Mouse (Mus musculus): ENCODE measurements around the gene Als2cr12. TPM values are rescaled to one million over a fixed set of nuclear protein-coding genes. Genes with fewer than 3 reads are reported as not detected.
"Not testable (repeated sequence)": the region's sequence is repeated elsewhere in the genome, so short reads cannot be mapped to it uniquely, and the experiment has no call there.

Gene Als2cr12
- polyA plus RNA-seq (2015; fragmentation: Nextera tagmentation; extraction: Ambion mirVana) = not detected in 2 replicates

- H3K9me3 ChIP-seq (replicated peaks; ENCODE audit: control insufficient read depth, low read length); H3K4me3 ChIP-seq (ENCODE audit: low read depth, low read length); ATAC-seq (ENCODE audit: low read depth); H3K27ac ChIP-seq (ENCODE audit: low read length); H3K4me2 ChIP-seq (ENCODE audit: low read depth, low read length); H3K4me1 ChIP-seq (ENCODE audit: control insufficient read depth, low read depth, low read length); H3K27me3 ChIP-seq (ENCODE audit: control insufficient read depth, insufficient read depth, low read depth, low read length); H3K36me3 ChIP-seq (ENCODE audit: control insufficient read depth, insufficient read depth); H3K9ac ChIP-seq (ENCODE audit: low read depth, low read length): not testable (repeated sequence)
- WGBS (ENCODE audit: insufficient replicate concordance) = 82% methylated on average over 4 of the region's 4 CpGs
Measured at GRCm38 (mm10) chr1:58695810-58696209, at the start of gene Als2cr12. TSS of gene Als2cr12 (minus strand) at chr1:58695989.

- Histone ChIP-seq H3K4me3 (ENCODE audit: low read depth, low read length) (no peak overlapping the region), H3K4me1 (ENCODE audit: control insufficient read depth, low read depth, low read length) (peaks cover 4% of the 10 kb centered on the region; the same call in 1 of the 2 replicates), H3K4me2 (ENCODE audit: low read depth, low read length) (no peak overlapping the region), H3K9ac (ENCODE audit: low read depth, low read length) (no peak overlapping the region), H3K27ac (ENCODE audit: low read length) (no peak overlapping the region), H3K9me3 (replicated peaks; ENCODE audit: control insufficient read depth, low read length) (no peaks in the 10 kb centered on the region), H3K27me3 (ENCODE audit: control insufficient read depth, insufficient read depth, low read depth, low read length) (no peaks in the 10 kb centered on the region), H3K36me3 (ENCODE audit: control insufficient read depth, insufficient read depth) (peaks cover 35% of the 10 kb centered on the region)
- WGBS (ENCODE audit: insufficient replicate concordance) = 84% methylated on average over 7 of the region's 7 CpGs
- ATAC-seq (ENCODE audit: low read depth) = no peak
Measured at GRCm38 (mm10) chr1:58744645-58745044, 48.9 kb upstream of the Als2cr12 start.

GRCm38 (mm10) chr1:58743252-58743651, 47.5 kb upstream of the Als2cr12 start:
- peak overlapping the region; percentile 8; the same call in 1 of the 2 replicates for H3K27ac ChIP-seq (ENCODE audit: low read length)
- no peak overlapping the region for H3K4me2 ChIP-seq (ENCODE audit: low read depth, low read length)
- peaks cover 29% of the 10 kb centered on the region for H3K36me3 ChIP-seq (ENCODE audit: control insufficient read depth, insufficient read depth)

GRCm38 (mm10) chr1:58742571-58743021, 46.8 kb upstream of the Als2cr12 start:
- H3K4me3 ChIP-seq (ENCODE audit: low read depth, low read length) = no peak overlapping the region
- 21% methylated on average over 5 of the region's 5 CpGs for WGBS (ENCODE audit: insufficient replicate concordance)
- peaks cover 24% of the 10 kb centered on the region for H3K36me3 ChIP-seq (ENCODE audit: control insufficient read depth, insufficient read depth)
- no peaks in the 10 kb centered on the region for H3K9me3 ChIP-seq (replicated peaks; ENCODE audit: control insufficient read depth, low read length)
- no peak for ATAC-seq (ENCODE audit: low read depth)
- peak overlapping the region; percentile 39; the same call in 1 of the 2 replicates for H3K27ac ChIP-seq (ENCODE audit: low read length)
- H3K4me1 ChIP-seq (ENCODE audit: control insufficient read depth, low read depth, low read length) = peaks cover 4% of the 10 kb centered on the region; the same call in 1 of the 2 replicates
- H3K4me2 ChIP-seq (ENCODE audit: low read depth, low read length) = no peak overlapping the region
- H3K9ac ChIP-seq (ENCODE audit: low read depth, low read length) = no peak overlapping the region
- no peaks in the 10 kb centered on the region for H3K27me3 ChIP-seq (ENCODE audit: control insufficient read depth, insufficient read depth, low read depth, low read length)

More at GRCm38 (mm10) chr1:58743252-58743651, 47.5 kb upstream of the Als2cr12 start:
- peak; percentile 54 for ATAC-seq (ENCODE audit: low read depth)
- H3K9ac ChIP-seq (ENCODE audit: low read depth, low read length) = no peak overlapping the region
- WGBS (ENCODE audit: insufficient replicate concordance) = 16% methylated on average over 6 of the region's 6 CpGs
- no peaks in the 10 kb centered on the region for H3K9me3 ChIP-seq (replicated peaks; ENCODE audit: control insufficient read depth, low read length)
- H3K4me3 ChIP-seq (ENCODE audit: low read depth, low read length) = no peak overlapping the region
- peaks cover 4% of the 10 kb centered on the region; the same call in 1 of the 2 replicates for H3K4me1 ChIP-seq (ENCODE audit: control insufficient read depth, low read depth, low read length)
- no peaks in the 10 kb centered on the region for H3K27me3 ChIP-seq (ENCODE audit: control insufficient read depth, insufficient read depth, low read depth, low read length)

- no peak overlapping the region for H3K9ac ChIP-seq (ENCODE audit: low read depth, low read length)
- no peak for ATAC-seq (ENCODE audit: low read depth)
- H3K27ac ChIP-seq (ENCODE audit: low read length) = no peak overlapping the region
- H3K27me3 ChIP-seq (ENCODE audit: control insufficient read depth, insufficient read depth, low read depth, low read length) = no peaks in the 10 kb centered on the region
- H3K4me2 ChIP-seq (ENCODE audit: low read depth, low read length) = no peak overlapping the region
- H3K4me3 ChIP-seq (ENCODE audit: low read depth, low read length) = no peak overlapping the region
- peaks cover 4% of the 10 kb centered on the region; the same call in 1 of the 2 replicates for H3K4me1 ChIP-seq (ENCODE audit: control insufficient read depth, low read depth, low read length)
- no peaks in the 10 kb centered on the region for H3K9me3 ChIP-seq (replicated peaks; ENCODE audit: control insufficient read depth, low read length)
- 76% methylated on average over 7 of the region's 7 CpGs for WGBS (ENCODE audit: insufficient replicate concordance)
- peaks cover 21% of the 10 kb centered on the region for H3K36me3 ChIP-seq (ENCODE audit: control insufficient read depth, insufficient read depth)
Measured at GRCm38 (mm10) chr1:58739529-58739928, 43.7 kb upstream of the Als2cr12 start.

GRCm38 (mm10) chr1:58736968-58737367, 41.2 kb upstream of the Als2cr12 start:
- no peaks in the 10 kb centered on the region for H3K9me3 ChIP-seq (replicated peaks; ENCODE audit: control insufficient read depth, low read length)
- 90% methylated on average over 22 of the region's 22 CpGs for WGBS (ENCODE audit: insufficient replicate concordance)
- H3K36me3 ChIP-seq (ENCODE audit: control insufficient read depth, insufficient read depth) = peaks cover 21% of the 10 kb centered on the region
- H3K4me3 ChIP-seq (ENCODE audit: low read depth, low read length) = no peak overlapping the region
- H3K4me1 ChIP-seq (ENCODE audit: control insufficient read depth, low read depth, low read length) = no peaks in the 10 kb centered on the region
- ATAC-seq (ENCODE audit: low read depth) = no peak
- no peak overlapping the region for H3K9ac ChIP-seq (ENCODE audit: low read depth, low read length)
- H3K27ac ChIP-seq (ENCODE audit: low read length) = no peak overlapping the region
- H3K4me2 ChIP-seq (ENCODE audit: low read depth, low read length) = no peak overlapping the region
- H3K27me3 ChIP-seq (ENCODE audit: control insufficient read depth, insufficient read depth, low read depth, low read length) = no peaks in the 10 kb centered on the region

- Histone ChIP-seq H3K4me2 (ENCODE audit: low read depth, low read length) (no peak overlapping the region), H3K27me3 (ENCODE audit: control insufficient read depth, insufficient read depth, low read depth, low read length) (no peaks in the 10 kb centered on the region), H3K4me3 (ENCODE audit: low read depth, low read length) (no peak overlapping the region), H3K27ac (ENCODE audit: low read length) (no peak overlapping the region), H3K9ac (ENCODE audit: low read depth, low read length) (no peak overlapping the region), H3K9me3 (replicated peaks; ENCODE audit: control insufficient read depth, low read length) (no peaks in the 10 kb centered on the region), H3K36me3 (ENCODE audit: control insufficient read depth, insufficient read depth) (peaks cover 18% of the 10 kb centered on the region), H3K4me1 (ENCODE audit: control insufficient read depth, low read depth, low read length) (no peaks in the 10 kb centered on the region)
- ATAC-seq (ENCODE audit: low read depth) = no peak
- 81% methylated on average over 7 of the region's 7 CpGs for WGBS (ENCODE audit: insufficient replicate concordance)
Measured at GRCm38 (mm10) chr1:58735962-58736361, 40.2 kb upstream of the Als2cr12 start.

- Histone ChIP-seq H3K36me3 (ENCODE audit: control insufficient read depth, insufficient read depth) (peaks cover 15% of the 10 kb centered on the region), H3K4me1 (ENCODE audit: control insufficient read depth, low read depth, low read length) (no peaks in the 10 kb centered on the region), H3K4me2 (ENCODE audit: low read depth, low read length) (no peak overlapping the region), H3K27ac (ENCODE audit: low read length) (no peak overlapping the region), H3K9ac (ENCODE audit: low read depth, low read length) (no peak overlapping the region), H3K9me3 (replicated peaks; ENCODE audit: control insufficient read depth, low read length) (no peaks in the 10 kb centered on the region), H3K27me3 (ENCODE audit: control insufficient read depth, insufficient read depth, low read depth, low read length) (no peaks in the 10 kb centered on the region), H3K4me3 (ENCODE audit: low read depth, low read length) (no peak overlapping the region)
- no peak for ATAC-seq (ENCODE audit: low read depth)
- 78% methylated on average over 11 of the region's 11 CpGs for WGBS (ENCODE audit: insufficient replicate concordance)
Measured at GRCm38 (mm10) chr1:58734043-58734920, 38.5 kb upstream of the Als2cr12 start.

GRCm38 (mm10) chr1:58733636-58734035, 37.8 kb upstream of the Als2cr12 start:
- H3K9me3 ChIP-seq (replicated peaks; ENCODE audit: control insufficient read depth, low read length) = no peaks in the 10 kb centered on the region
- no peaks in the 10 kb centered on the region for H3K27me3 ChIP-seq (ENCODE audit: control insufficient read depth, insufficient read depth, low read depth, low read length)
- H3K4me3 ChIP-seq (ENCODE audit: low read depth, low read length) = no peak overlapping the region
- H3K27ac ChIP-seq (ENCODE audit: low read length) = no peak overlapping the region
- WGBS (ENCODE audit: insufficient replicate concordance) = 74% methylated on average over 2 of the region's 2 CpGs
- H3K36me3 ChIP-seq (ENCODE audit: control insufficient read depth, insufficient read depth) = peaks cover 15% of the 10 kb centered on the region
- H3K4me1 ChIP-seq (ENCODE audit: control insufficient read depth, low read depth, low read length) = no peaks in the 10 kb centered on the region
- H3K9ac ChIP-seq (ENCODE audit: low read depth, low read length) = no peak overlapping the region
- no peak for ATAC-seq (ENCODE audit: low read depth)
- H3K4me2 ChIP-seq (ENCODE audit: low read depth, low read length) = no peak overlapping the region

Measured in liver, embryonic 16.5 days (tissue).